8 mouse cellular contexts compared by ENCODE assay signal in the genomic region with DNA sequence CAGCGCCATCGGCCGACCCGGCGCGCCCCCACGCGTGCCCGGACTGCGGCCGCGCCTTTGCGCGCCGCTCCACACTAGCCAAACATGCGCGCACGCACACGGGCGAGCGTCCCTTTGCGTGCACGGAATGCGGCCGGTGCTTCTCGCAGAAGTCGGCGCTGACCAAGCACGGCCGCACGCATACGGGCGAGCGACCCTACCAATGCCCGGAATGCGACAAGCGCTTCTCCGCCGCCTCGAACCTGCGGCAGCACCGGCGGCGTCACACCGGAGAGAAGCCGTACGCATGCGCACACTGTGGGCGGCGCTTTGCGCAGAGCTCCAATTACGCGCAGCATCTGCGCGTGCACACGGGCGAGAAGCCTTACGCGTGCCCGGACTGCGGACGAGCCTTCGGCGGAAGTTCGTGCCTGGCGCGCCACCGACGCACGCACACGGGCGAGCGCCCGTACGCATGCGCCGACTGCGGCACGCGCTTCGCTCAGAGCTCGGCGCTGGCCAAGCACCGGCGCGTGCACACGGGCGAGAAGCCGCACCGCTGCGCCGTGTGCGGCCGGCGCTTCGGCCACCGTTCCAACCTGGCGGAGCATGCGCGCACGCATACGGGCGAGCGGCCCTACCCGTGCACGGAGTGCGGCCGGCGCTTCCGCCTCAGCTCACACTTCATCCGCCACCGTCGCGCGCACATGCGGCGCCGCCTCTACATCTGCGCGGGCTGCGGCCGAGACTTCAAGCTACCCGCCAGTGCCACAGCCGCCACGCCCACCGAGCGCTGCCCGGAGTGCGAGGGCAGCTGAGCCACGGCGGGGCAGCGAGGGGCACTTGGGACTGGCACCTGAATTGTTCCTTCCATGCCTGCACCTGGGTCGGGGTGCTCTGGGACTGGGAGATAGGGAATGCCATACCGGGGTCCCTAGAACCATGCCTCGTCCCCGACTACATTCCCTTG. TPM values are rescaled to one million over a fixed set of nuclear protein-coding genes. Genes with fewer than 3 reads are reported as not detected.
DNase-seq lines count a peak whose midpoint lies in the region; ATAC-seq and TF ChIP-seq lines count a peak whose summit lies in the region.

No protein-coding gene starts in this region.

- TF ChIP-seq POLR2A in CH12.LX (IDR thresholded peaks at IDR 0.05; ENCODE audit: low read depth, low read length): peak; percentile 77

- TF ChIP-seq EP300 in CH12.LX (IDR thresholded peaks at IDR 0.05; ENCODE audit: low read length): no peak
- TF ChIP-seq EP300 in liver, embryonic 14.5 days (IDR thresholded peaks at IDR 0.05; ENCODE audit: low read depth): no peak

- H3K27ac ChIP-seq in CH12.LX (ENCODE audit: insufficient read depth, low read depth): peak overlapping the region; percentile 81
- peak overlapping the region; percentile 82 for H3K27ac ChIP-seq in forebrain, embryonic 11.5 days (ENCODE audit: low read depth, low read length)
- H3K27ac ChIP-seq in heart, embryonic 16.5 days (ENCODE audit: low read length): peak overlapping the region; percentile 89
- peak overlapping the region; percentile 89 for H3K27ac ChIP-seq in liver, embryonic 14.5 days
- peak overlapping the region; percentile 93 for H3K27ac ChIP-seq in stomach, embryonic 15.5 days

- H3K79me2 ChIP-seq in CH12.LX (replicated peaks; ENCODE audit: control insufficient read depth, extremely low read depth, insufficient read depth, poor library complexity, severe bottlenecking): peaks cover 3% of the 10 kb centered on the region

- TF ChIP-seq RAD21 in CH12.LX (IDR thresholded peaks at IDR 0.05; ENCODE audit: low read depth, low read length): no peak

- dilution Hi-C loops in CH12.LX (cut with MboI; ENCODE audit: extremely low pct_ligation_motif_present, extremely low pct_unique_long_range_greater_than_20kb, low sequenced_read_pairs): no loop called here

- peak overlapping the region; percentile 30 to 66 (median 54) for H3K4me3 ChIP-seq in CH12.LX (replicated peaks in 1 of 3; ENCODE audit: low read depth in 2 of 3, low read length in 2 of 3, poor library complexity in 1 of 3)
- peak overlapping the region; percentile 49 for H3K4me3 ChIP-seq in forebrain, embryonic 11.5 days (ENCODE audit: low read depth, low read length)
- H3K4me3 ChIP-seq in heart, embryonic 16.5 days (ENCODE audit: low read length): peak overlapping the region; percentile 70
- peak overlapping the region; percentile 62 to 64 for H3K4me3 ChIP-seq in liver, embryonic 14.5 days (ENCODE audit: insufficient read depth in 1 of 2, low read depth in 2 of 2, low read length in 2 of 2)
- H3K4me3 ChIP-seq in stomach, embryonic 15.5 days (replicated peaks): peak overlapping the region; percentile 56

- H3K4me1 ChIP-seq in CH12.LX (ENCODE audit: control insufficient read depth in 1 of 2, insufficient read depth in 2 of 2): peaks cover 11 to 64% of the 10 kb centered on the region in 2 experiments; a peak in 3 of 4 replicates
- no peaks in the 10 kb centered on the region; the same call in 1 of the 2 replicates for H3K4me1 ChIP-seq in forebrain, embryonic 11.5 days (replicated peaks; ENCODE audit: control insufficient read depth, insufficient read depth, low read length)
- peaks cover 11% of the 10 kb centered on the region for H3K4me1 ChIP-seq in heart, embryonic 16.5 days (ENCODE audit: control insufficient read depth, insufficient read depth, low read length)
- peaks cover 12 to 24% of the 10 kb centered on the region in 2 experiments for H3K4me1 ChIP-seq in liver, embryonic 14.5 days (replicated peaks; ENCODE audit: control insufficient read depth in 2 of 2, insufficient read depth in 2 of 2, low read length in 1 of 2)
- peaks cover 17% of the 10 kb centered on the region; the same call in 1 of the 2 replicates for H3K4me1 ChIP-seq in stomach, embryonic 15.5 days

- ATAC-seq in forebrain, embryonic 11.5 days (replicated peaks; ENCODE audit: low FRiP score): peak; percentile 98
- peak; percentile 92 for ATAC-seq in heart, embryonic 16.5 days (replicated peaks; ENCODE audit: extremely low read depth, insufficient read depth, low FRiP score)
- ATAC-seq in liver, embryonic 14.5 days (ENCODE audit: insufficient read depth): peak; percentile 91
- peak; percentile 93 for ATAC-seq in stomach, embryonic 15.5 days (ENCODE audit: insufficient read depth, low FRiP score, low read depth)

- no peaks in the 10 kb centered on the region for H3K9me3 ChIP-seq in CH12.LX (replicated peaks; ENCODE audit: low read length)
- H3K9me3 ChIP-seq in forebrain, embryonic 11.5 days (ENCODE audit: control insufficient read depth, low read length): no peaks in the 10 kb centered on the region
- H3K9me3 ChIP-seq in heart, embryonic 16.5 days (replicated peaks; ENCODE audit: control insufficient read depth, low read length): no peaks in the 10 kb centered on the region
- H3K9me3 ChIP-seq in liver, embryonic 14.5 days (ENCODE audit: control insufficient read depth, low read length): no peaks in the 10 kb centered on the region
- no peaks in the 10 kb centered on the region for H3K9me3 ChIP-seq in stomach, embryonic 15.5 days

- no peaks in the 10 kb centered on the region for H3K27me3 ChIP-seq in CH12.LX (replicated peaks)
- H3K27me3 ChIP-seq in forebrain, embryonic 11.5 days (ENCODE audit: control insufficient read depth, insufficient read depth, low read length): no peaks in the 10 kb centered on the region
- no peaks in the 10 kb centered on the region for H3K27me3 ChIP-seq in heart, embryonic 16.5 days (ENCODE audit: control insufficient read depth, insufficient read depth, low read length)
- no peaks in the 10 kb centered on the region for H3K27me3 ChIP-seq in liver, embryonic 14.5 days (ENCODE audit: control insufficient read depth, insufficient read depth, low read length)
- H3K27me3 ChIP-seq in stomach, embryonic 15.5 days (replicated peaks): no peaks in the 10 kb centered on the region

- peaks cover 28 to 64% of the 10 kb centered on the region in 2 experiments for H3K36me3 ChIP-seq in CH12.LX (replicated peaks in 1 of 2; ENCODE audit: control insufficient read depth in 1 of 2, insufficient read depth in 1 of 2, low read length in 1 of 2)
- no peaks in the 10 kb centered on the region; the same call in 1 of the 2 replicates for H3K36me3 ChIP-seq in forebrain, embryonic 11.5 days (ENCODE audit: control insufficient read depth, insufficient read depth, low read length)
- H3K36me3 ChIP-seq in heart, embryonic 16.5 days (ENCODE audit: control insufficient read depth, insufficient read depth): no peaks in the 10 kb centered on the region; the same call in 1 of the 2 replicates
- H3K36me3 ChIP-seq in liver, embryonic 14.5 days (replicated peaks; ENCODE audit: control insufficient read depth, insufficient read depth, low read depth): no peaks in the 10 kb centered on the region
- peaks cover 11% of the 10 kb centered on the region for H3K36me3 ChIP-seq in stomach, embryonic 15.5 days

- no peak for TF ChIP-seq CTCF in CH12.LX (conservative IDR thresholded peaks at IDR 0.05 in 1 of 2, IDR thresholded peaks at IDR 0.05 in 1 of 2; ENCODE audit: low read depth in 2 of 2, low read length in 2 of 2)
- TF ChIP-seq CTCF in liver, embryonic 14.5 days (IDR thresholded peaks at IDR 0.05; ENCODE audit: low read depth): no peak

- DNase-seq in CH12.LX (ENCODE audit: extremely low read depth): peak; percentile 95
- peak; percentile 90 for DNase-seq in c-Kit-positive CD71-positive TER-119-negative erythroid progenitor cells, embryonic 14.5 days (ENCODE audit: low read depth)
- peak; percentile 97 for DNase-seq in forebrain, embryonic 11.5 days (ENCODE audit: low spot score)
- DNase-seq in kidney, postnatal 25 days: peak; percentile 95 to 98
- peak; percentile 93 to 95 (median 93) for DNase-seq in liver, embryonic 14.5 days (ENCODE audit: low read depth in 3 of 3, low spot score in 3 of 3)
- peak; percentile 92 for DNase-seq in neural tube, embryonic 10.5 days (ENCODE audit: extremely low spot score, low spot score)

- peak overlapping the region; percentile 72 for H3K9ac ChIP-seq in CH12.LX (ENCODE audit: insufficient read depth, low read depth)
- H3K9ac ChIP-seq in forebrain, embryonic 11.5 days (ENCODE audit: low read length): peak overlapping the region; percentile 64
- peak overlapping the region; percentile 88 for H3K9ac ChIP-seq in heart, embryonic 16.5 days (ENCODE audit: low read length)
- peak overlapping the region; percentile 78 for H3K9ac ChIP-seq in liver, embryonic 14.5 days (replicated peaks)
- H3K9ac ChIP-seq in stomach, embryonic 15.5 days: peak overlapping the region; percentile 67

- in situ Hi-C loops in CH12.LX (cut with MboI; ENCODE audit: low pct_ligation_motif_present, low pct_unique_long_range_greater_than_20kb, low sequenced_read_pairs): no loop called here

- H3K4me2 ChIP-seq in CH12.LX (ENCODE audit: insufficient read depth, low read depth, poor library complexity, severe bottlenecking): peak overlapping the region; percentile 89
- peak overlapping the region; percentile 76 for H3K4me2 ChIP-seq in forebrain, embryonic 11.5 days (ENCODE audit: low read depth, low read length, severe bottlenecking)
- peak overlapping the region; percentile 82 for H3K4me2 ChIP-seq in heart, embryonic 16.5 days (ENCODE audit: low read depth, low read length)
- H3K4me2 ChIP-seq in liver, embryonic 14.5 days (ENCODE audit: low read depth): peak overlapping the region; percentile 92
- peak overlapping the region; percentile 97 for H3K4me2 ChIP-seq in stomach, embryonic 15.5 days

- under 1% methylated on average over 116 of the region's 136 CpGs for WGBS in forebrain, embryonic 11.5 days
- under 1% methylated on average over 132 of the region's 136 CpGs for WGBS in heart, embryonic 16.5 days
- WGBS in liver, embryonic 14.5 days (ENCODE audit: insufficient replicate concordance): under 1% methylated on average over 136 of the region's 136 CpGs
- WGBS in stomach, embryonic 15.5 days: under 1% methylated on average over 134 of the region's 136 CpGs

RNA-seq across cellular contexts. Expression of a gene that starts 6.4 kb away (rescaled TPM):
- 296 and 352 TPM in 2 replicates for total RNA-seq in CH12.LX (2012; rRNA removed)
- total RNA-seq in CH12.LX (2014; rRNA removed): 197 and 221 TPM in 2 replicates
- polyA plus RNA-seq in CH12.LX (2012; ENCODE audit: insufficient read length, low read depth): 197 and 210 TPM in 2 replicates
- polyA plus RNA-seq in forebrain, embryonic 11.5 days (2014; fragmentation: Nextera tagmentation; extraction: Ambion mirVana): 265 and 279 TPM in 2 replicates
- polyA plus RNA-seq in heart, embryonic 16.5 days (2015; fragmentation: Nextera tagmentation; extraction: Ambion mirVana): 129 and 142 TPM in 2 replicates
- polyA plus RNA-seq in liver, embryonic 14.5 days (2012; rRNA removed): 62.2 and 82.9 TPM in 2 replicates
- 104 and 117 TPM in 2 replicates for polyA plus RNA-seq in liver, embryonic 14.5 days (2014; fragmentation: Nextera tagmentation; extraction: Ambion mirVana)
- polyA plus RNA-seq in stomach, embryonic 15.5 days (2015; fragmentation: Nextera tagmentation; extraction: Ambion mirVana): 164 and 181 TPM in 2 replicates

RNA-seq across cellular contexts. Expression of a gene that starts 10.0 kb away (rescaled TPM):
- total RNA-seq in CH12.LX (2012; rRNA removed) (26.5 and 29.8 TPM in 2 replicates), CH12.LX (2014; rRNA removed) (23.9 and 27.0 TPM in 2 replicates)
- polyA plus RNA-seq in CH12.LX (2012; ENCODE audit: insufficient read length, low read depth): 34.7 and 35.5 TPM in 2 replicates
- polyA plus RNA-seq in forebrain, embryonic 11.5 days (2014; fragmentation: Nextera tagmentation; extraction: Ambion mirVana): 53.8 and 62.5 TPM in 2 replicates
- 38.0 and 39.6 TPM in 2 replicates for polyA plus RNA-seq in heart, embryonic 16.5 days (2015; fragmentation: Nextera tagmentation; extraction: Ambion mirVana)
- 19.6 and 21.6 TPM in 2 replicates for polyA plus RNA-seq in liver, embryonic 14.5 days (2012; rRNA removed)
- polyA plus RNA-seq in liver, embryonic 14.5 days (2014; fragmentation: Nextera tagmentation; extraction: Ambion mirVana): 11.0 TPM in 2 replicates
- polyA plus RNA-seq in stomach, embryonic 15.5 days (2015; fragmentation: Nextera tagmentation; extraction: Ambion mirVana): 57.9 and 63.1 TPM in 2 replicates

RNA-seq across cellular contexts. Expression of a gene that starts 19.8 kb away (rescaled TPM):
- total RNA-seq in CH12.LX (2012; rRNA removed): 209 and 215 TPM in 2 replicates
- 203 and 223 TPM in 2 replicates for total RNA-seq in CH12.LX (2014; rRNA removed)
- polyA plus RNA-seq in CH12.LX (2012; ENCODE audit: insufficient read length, low read depth): 158 and 159 TPM in 2 replicates
- polyA plus RNA-seq in forebrain, embryonic 11.5 days (2014; fragmentation: Nextera tagmentation; extraction: Ambion mirVana): 86.2 and 87.0 TPM in 2 replicates
- polyA plus RNA-seq in heart, embryonic 16.5 days (2015; fragmentation: Nextera tagmentation; extraction: Ambion mirVana): 48.7 and 52.8 TPM in 2 replicates
- polyA plus RNA-seq in liver, embryonic 14.5 days (2012; rRNA removed): 35.0 and 44.9 TPM in 2 replicates
- polyA plus RNA-seq in liver, embryonic 14.5 days (2014; fragmentation: Nextera tagmentation; extraction: Ambion mirVana): 143 and 155 TPM in 2 replicates
- 139 and 163 TPM in 2 replicates for polyA plus RNA-seq in stomach, embryonic 15.5 days (2015; fragmentation: Nextera tagmentation; extraction: Ambion mirVana)

RNA-seq across cellular contexts. Expression of a gene that starts 21.2 kb away (rescaled TPM):
- total RNA-seq in CH12.LX (2012; rRNA removed) (73.8 and 92.3 TPM in 2 replicates), CH12.LX (2014; rRNA removed) (42.1 and 42.7 TPM in 2 replicates)
- polyA plus RNA-seq in CH12.LX (2012; ENCODE audit: insufficient read length, low read depth): 147 and 171 TPM in 2 replicates
- 32.8 and 36.6 TPM in 2 replicates for polyA plus RNA-seq in forebrain, embryonic 11.5 days (2014; fragmentation: Nextera tagmentation; extraction: Ambion mirVana)
- 35.1 and 57.5 TPM in 2 replicates for polyA plus RNA-seq in heart, embryonic 16.5 days (2015; fragmentation: Nextera tagmentation; extraction: Ambion mirVana)
- polyA plus RNA-seq in liver, embryonic 14.5 days (2012; rRNA removed): 10.3 and 16.1 TPM in 2 replicates
- 7.0 TPM in 2 replicates for polyA plus RNA-seq in liver, embryonic 14.5 days (2014; fragmentation: Nextera tagmentation; extraction: Ambion mirVana)
- polyA plus RNA-seq in stomach, embryonic 15.5 days (2015; fragmentation: Nextera tagmentation; extraction: Ambion mirVana): 17.7 and 19.2 TPM in 2 replicates

RNA-seq across cellular contexts. Expression of a gene that starts 21.2 kb away (rescaled TPM):
- total RNA-seq in CH12.LX (2012; rRNA removed): 17.4 and 18.8 TPM in 2 replicates
- 8.6 and 9.8 TPM in 2 replicates for total RNA-seq in CH12.LX (2014; rRNA removed)
- polyA plus RNA-seq in CH12.LX (2012; ENCODE audit: insufficient read length, low read depth): 15.0 and 15.2 TPM in 2 replicates
- polyA plus RNA-seq in forebrain, embryonic 11.5 days (2014; fragmentation: Nextera tagmentation; extraction: Ambion mirVana): 41.8 and 43.3 TPM in 2 replicates
- 21.0 and 21.9 TPM in 2 replicates for polyA plus RNA-seq in heart, embryonic 16.5 days (2015; fragmentation: Nextera tagmentation; extraction: Ambion mirVana)
- polyA plus RNA-seq in liver, embryonic 14.5 days (2012; rRNA removed): 3.3 and 3.4 TPM in 2 replicates
- polyA plus RNA-seq in liver, embryonic 14.5 days (2014; fragmentation: Nextera tagmentation; extraction: Ambion mirVana): 2.4 and 2.8 TPM in 2 replicates
- 33.9 and 34.8 TPM in 2 replicates for polyA plus RNA-seq in stomach, embryonic 15.5 days (2015; fragmentation: Nextera tagmentation; extraction: Ambion mirVana)

Comparison
In these comparisons a context has a peak if more than half of its experiments do, and no peak if none do; other contexts are left out.
1. Peak in every context shown above with its lines: DNase-seq, ATAC-seq, H3K4me3 ChIP-seq and H3K27ac ChIP-seq.